Mouse (Mus musculus) effector memory CD4-positive, alpha-beta T cell, adult 7 months (primary cell): Measurements from ENCODE around the gene Acadl. TPM values are rescaled to one million over a fixed set of nuclear protein-coding genes. Genes with fewer than 3 reads are reported as not detected.

ENCODE experiments used
- polyA plus RNA-seq: library from polyadenylated mRNA; unstranded; fragments of 100-300 nt; shearing (Covaris generic); gene quantifications from one replicate; pipeline ENCODE4 v1.2.1, GENCODE M21; 2017

Gene Acadl
- 81.3 TPM for polyA plus RNA-seq

DNA sequence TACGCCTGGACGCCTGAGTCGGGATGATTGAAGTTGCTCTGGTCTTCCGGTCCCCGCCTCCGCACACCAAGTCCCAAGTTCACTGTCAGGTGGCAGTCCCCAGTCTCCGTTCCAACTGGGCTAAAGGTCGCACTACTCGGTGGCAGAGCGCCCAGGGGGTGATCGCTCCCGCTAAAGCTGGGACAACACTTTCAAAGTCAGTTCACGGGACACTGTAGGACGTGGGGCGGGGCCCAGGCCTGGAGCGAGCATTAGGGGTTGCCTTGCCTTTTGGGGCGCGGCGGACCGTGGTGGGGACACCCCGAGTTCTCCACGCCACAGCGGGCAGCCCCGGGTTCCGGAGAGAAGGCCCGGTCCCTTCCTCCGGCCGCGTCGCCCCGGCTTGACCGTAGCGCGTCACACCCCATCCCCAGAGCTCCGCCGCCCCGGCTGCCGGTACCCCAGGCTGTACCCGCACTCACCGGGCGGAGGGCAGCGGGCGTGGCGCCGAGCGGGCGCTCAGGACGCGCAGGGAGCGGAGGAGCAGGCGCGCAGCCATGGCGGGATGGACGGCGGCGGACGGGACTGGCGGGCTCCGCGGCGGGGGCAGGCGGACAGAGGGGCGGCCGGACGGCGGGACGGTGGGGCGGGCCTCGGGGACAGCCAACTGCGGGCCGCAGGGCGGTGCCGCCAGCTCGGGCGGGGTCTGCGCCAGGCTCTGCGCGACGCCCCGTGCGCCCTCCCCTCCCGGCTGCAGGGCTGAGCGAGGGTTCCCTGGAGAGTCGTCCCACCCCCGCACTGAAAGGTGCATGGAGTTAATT, at the start of gene Acadl:
Acadl (minus strand) TSS at position 566 of the 800 bp plus-strand sequence.

DNA sequence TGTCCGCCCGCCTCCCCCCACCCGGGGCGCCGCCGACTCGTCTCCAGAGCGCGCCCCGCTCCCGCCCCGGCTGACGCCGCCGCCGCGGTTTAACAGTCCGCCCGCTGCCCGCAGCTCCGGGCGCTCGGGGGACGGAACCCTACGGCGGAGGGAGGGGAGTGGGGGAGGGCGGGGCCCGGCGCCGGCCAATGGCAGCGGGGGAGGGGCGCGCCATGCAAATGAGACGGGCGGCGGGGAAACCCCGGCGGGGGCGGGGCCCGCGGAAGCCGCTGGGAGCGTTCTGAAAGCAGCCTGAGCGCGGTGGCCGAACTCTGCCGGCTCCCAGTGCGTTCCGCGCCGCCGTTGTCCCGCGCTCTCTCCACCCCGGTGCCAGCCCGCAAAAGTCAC, 45.6 kb downstream of the Acadl start, which contains the start of gene Kansl1l:
Kansl1l (minus strand) TSS at position 110 of the 387 bp plus-strand sequence.

Other genes with a start within 250 kb of the Acadl start
- 41.7 TPM for gene Rpe, start 162.4 kb downstream of the Acadl start, polyA plus RNA-seq
- 32.8 TPM for gene Kansl1l, start 45.7 kb downstream of the Acadl start, polyA plus RNA-seq
- not detected for gene Myl1, start 82.1 kb upstream of the Acadl start, polyA plus RNA-seq
- 68.2 TPM for gene Lancl1, start 175.6 kb upstream of the Acadl start, polyA plus RNA-seq